Mouse (Mus musculus): ENCODE data around the gene Mettl8. TPM values are rescaled to one million over a fixed set of nuclear protein-coding genes. Genes with fewer than 3 reads are reported as not detected.

Gene Mettl8
- polyA plus RNA-seq, 1 experiment, result 13.4 TPM

DNA sequence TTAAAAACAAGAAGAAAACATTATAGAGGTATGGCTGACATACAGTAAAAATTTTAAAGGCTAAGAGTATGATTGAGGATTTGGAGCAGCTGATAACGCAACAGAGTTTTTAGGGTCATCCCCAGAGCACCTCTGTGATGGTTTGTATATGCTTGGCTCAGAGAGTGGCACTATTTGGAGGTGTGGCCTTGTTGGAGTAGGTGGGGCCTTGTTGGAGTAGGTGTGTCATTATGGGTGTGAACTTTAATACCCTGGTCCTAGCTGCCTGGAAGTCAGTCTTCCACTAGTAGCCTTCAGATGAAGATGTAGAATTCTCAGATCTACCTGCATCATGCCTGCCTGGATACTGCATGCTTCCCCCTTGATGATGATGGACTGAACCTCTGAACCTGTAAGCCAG, 131.3 kb downstream of the Mettl8 start:
- no peak overlapping the region for H3K27ac ChIP-seq (ENCODE audit: insufficient read depth, low read length)
- TF ChIP-seq CTCF (IDR thresholded peaks at IDR 0.05; ENCODE audit: extremely low read depth, insufficient read depth, low read length) (no peak), POLR2A (IDR thresholded peaks at IDR 0.05; ENCODE audit: extremely low read depth, insufficient read depth, low read length) (no peak)
- H3K4me1 ChIP-seq (ENCODE audit: control insufficient read depth, insufficient read depth, low read length), result peaks cover 2% of the 10 kb centered on the region; the same call in 1 of the 2 replicates
- H3K4me3 ChIP-seq (ENCODE audit: insufficient read depth, low read length), result no peak overlapping the region

- no peak overlapping the region for H3K4me3 ChIP-seq (ENCODE audit: insufficient read depth, low read length)
- TF ChIP-seq POLR2A (IDR thresholded peaks at IDR 0.05; ENCODE audit: extremely low read depth, insufficient read depth, low read length) (no peak), CTCF (IDR thresholded peaks at IDR 0.05; ENCODE audit: extremely low read depth, insufficient read depth, low read length) (no peak)
- no peak overlapping the region for H3K27ac ChIP-seq (ENCODE audit: insufficient read depth, low read length)
- peaks cover 2% of the 10 kb centered on the region; the same call in 1 of the 2 replicates for H3K4me1 ChIP-seq (ENCODE audit: control insufficient read depth, insufficient read depth, low read length)
Measured at GRCm38 (mm10) chr2:70922814-70923213, 132.6 kb downstream of the Mettl8 start.

GRCm38 (mm10) chr2:70920937-70921596, 134.3 kb downstream of the Mettl8 start:
- peaks cover 2% of the 10 kb centered on the region; the same call in 1 of the 2 replicates for H3K4me1 ChIP-seq (ENCODE audit: control insufficient read depth, insufficient read depth, low read length)
- TF ChIP-seq CTCF (IDR thresholded peaks at IDR 0.05; ENCODE audit: extremely low read depth, insufficient read depth, low read length), result no peak
- no peak for TF ChIP-seq POLR2A (IDR thresholded peaks at IDR 0.05; ENCODE audit: extremely low read depth, insufficient read depth, low read length)
- no peak overlapping the region for H3K27ac ChIP-seq (ENCODE audit: insufficient read depth, low read length)
- no peak overlapping the region for H3K4me3 ChIP-seq (ENCODE audit: insufficient read depth, low read length)

DNA sequence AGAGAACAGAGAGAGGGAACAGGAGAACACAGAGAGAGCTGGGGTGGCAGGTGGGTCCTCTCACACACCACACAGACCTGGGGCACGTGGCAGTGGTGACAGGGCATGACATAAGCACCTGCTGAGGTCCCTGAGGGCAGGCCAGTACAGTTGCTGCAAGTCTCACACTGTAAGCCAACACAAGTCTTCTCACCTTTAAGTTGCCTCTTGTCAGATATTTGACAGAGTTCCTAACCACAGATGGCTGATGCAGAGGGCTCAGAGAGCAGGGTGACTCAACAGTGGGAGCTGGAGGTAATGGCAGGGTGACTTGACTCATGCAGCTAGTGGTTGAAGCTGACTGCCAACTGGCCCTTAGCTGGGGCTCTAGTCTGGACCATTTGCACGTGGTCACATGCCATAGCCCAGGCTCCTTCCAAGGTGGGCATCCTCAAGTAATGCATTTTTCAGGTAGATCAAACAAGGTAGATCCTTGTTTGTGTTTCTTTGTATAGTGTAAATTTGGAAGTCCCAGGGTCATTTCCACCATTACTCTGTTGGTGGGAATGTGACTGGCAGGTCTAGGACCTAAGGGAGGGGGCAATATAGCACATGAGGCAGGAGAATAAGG, 135.4 kb downstream of the Mettl8 start:
- Histone ChIP-seq H3K27ac (ENCODE audit: insufficient read depth, low read length) (no peak overlapping the region), H3K4me3 (ENCODE audit: insufficient read depth, low read length) (no peak overlapping the region), H3K4me1 (ENCODE audit: control insufficient read depth, insufficient read depth, low read length) (peaks cover 2% of the 10 kb centered on the region; the same call in 1 of the 2 replicates)
- TF ChIP-seq CTCF (IDR thresholded peaks at IDR 0.05; ENCODE audit: extremely low read depth, insufficient read depth, low read length), result no peak
- no peak for TF ChIP-seq POLR2A (IDR thresholded peaks at IDR 0.05; ENCODE audit: extremely low read depth, insufficient read depth, low read length)

GRCm38 (mm10) chr2:70918516-70918915, 136.9 kb downstream of the Mettl8 start:
- H3K4me1 ChIP-seq (ENCODE audit: control insufficient read depth, insufficient read depth, low read length), result peaks cover 6% of the 10 kb centered on the region

More at GRCm38 (mm10) chr2:70918516-70918915, 136.9 kb downstream of the Mettl8 start:
- Histone ChIP-seq H3K4me3 (ENCODE audit: insufficient read depth, low read length) (no peak overlapping the region), H3K27ac (ENCODE audit: insufficient read depth, low read length) (no peak overlapping the region)
- TF ChIP-seq CTCF (IDR thresholded peaks at IDR 0.05; ENCODE audit: extremely low read depth, insufficient read depth, low read length) (no peak), POLR2A (IDR thresholded peaks at IDR 0.05; ENCODE audit: extremely low read depth, insufficient read depth, low read length) (no peak)

Other genes starting within 250 kb of the Mettl8 start
- gene Tlk1, start 229.9 kb downstream of the Mettl8 start, polyA plus RNA-seq (2012; rRNA removed), result 45.5 and 47.5 TPM in 2 replicates
- gene Dcaf17, start 255 bp downstream of the Mettl8 start, polyA plus RNA-seq (2012; rRNA removed), result 7.6 and 8.0 TPM in 2 replicates
- 1.4 and 1.7 TPM in 2 replicates for gene Cybrd1, start 62.3 kb upstream of the Mettl8 start, polyA plus RNA-seq (2012; rRNA removed)
- gene Dync1i2, start 156.1 kb upstream of the Mettl8 start, polyA plus RNA-seq (2012; rRNA removed), result 172 and 178 TPM in 2 replicates